Mouse (Mus musculus) C2C12 (cell line): ENCODE results near the gene Flnb.

Experiments
- CTCF ChIP-seq: IDR thresholded peaks from one replicate; pipeline ENCODE4 v1.5.1; 2011; ENCODE audit not compliant: control insufficient read depth, insufficient read depth, insufficient read length
- FOSL1 ChIP-seq: IDR thresholded peaks from one replicate; pipeline ENCODE4 v1.8.0; 2011; ENCODE audit warnings: mild to moderate bottlenecking, low read length; ENCODE audit not compliant: poor library complexity, insufficient read depth, severe bottlenecking
- MAX ChIP-seq: IDR thresholded peaks from one replicate; pipeline ENCODE4 v1.6.1; 2011; ENCODE audit warnings: mild to moderate bottlenecking, control low read depth
- MYOD1 ChIP-seq: IDR thresholded peaks from one replicate; pipeline ENCODE4 v1.6.1; 2011; ENCODE audit warnings: low read depth; ENCODE audit not compliant: control insufficient read depth, insufficient read length
- MYOG ChIP-seq: IDR thresholded peaks from one replicate; pipeline ENCODE4 v1.6.1; 2011; ENCODE audit not compliant: control insufficient read depth, insufficient read length; ENCODE audit errors: extremely low read depth
- USF1 ChIP-seq: IDR thresholded peaks from one replicate; pipeline ENCODE4 v1.6.1; 2011; ENCODE audit warnings: low read depth, mild to moderate bottlenecking, control low read depth, moderate library complexity

- TF ChIP-seq CTCF: no peak
- no peak for TF ChIP-seq USF1
- TF ChIP-seq MAX: no peak
- no peak for TF ChIP-seq MYOD1
- TF ChIP-seq MYOG: no peak
- TF ChIP-seq FOSL1: no peak
Measured at GRCm38 (mm10) chr14:7842631-7843332, 25.0 kb downstream of the Flnb start.
